Mouse (Mus musculus) liver, embryonic 14.5 days (tissue): ENCODE results near the gene Gm49392. TPM values are rescaled to one million over a fixed set of nuclear protein-coding genes. Genes with fewer than 3 reads are reported as not detected.

Experiments
- ATAC-seq: fragments of 200-750 bp; cut with Nextera tagmentation; 2 replicates; pipeline ENCODE4 v1.8.0; 2017; ENCODE audit warnings: moderate number of reproducible peaks, mild to moderate bottlenecking, moderate library complexity; ENCODE audit not compliant: insufficient read depth
- DNase-seq, 3 experiments: peaks; one replicate each; pipeline ENCODE4 v3.0.0-alpha.2; 2012 to 2013; ENCODE audit warnings: low read depth in 3 of 3, low spot score in 3 of 3
- H3K27ac ChIP-seq: fragments of 300-500 bp; sonication (generic); 2 replicates; pipeline ENCODE4 v1.5.1; 2014; ENCODE audit warnings: moderate library complexity, mild to moderate bottlenecking, control low read depth, inconsistent platforms
- H3K27me3 ChIP-seq: fragments of 300-500 bp; sonication (generic); 2 replicates; pipeline ENCODE4 v1.6.1; 2014; ENCODE audit warnings: mild to moderate bottlenecking, low read length, moderate library complexity; ENCODE audit not compliant: control insufficient read depth, insufficient read depth
- H3K36me3 ChIP-seq: fragments of 300-500 bp; sonication (generic); replicated peaks from 2 replicates; pipeline ENCODE4 v1.6.1; 2014; ENCODE audit warnings: low read depth; ENCODE audit not compliant: control insufficient read depth, insufficient read depth
- H3K4me1 ChIP-seq, 2 experiments: fragments of 200-500 bp in 1 of 2; fragments of 300-500 bp in 1 of 2; sonication (generic) in 1 of 2; replicated peaks; 2 replicates each; pipeline ENCODE4 v1.6.1; 2012 to 2014; ENCODE audit warnings: antibody characterized with exemption in 1 of 2, inconsistent platforms in 1 of 2, low read length in 1 of 2; ENCODE audit not compliant: control insufficient read depth in 2 of 2, insufficient read depth in 2 of 2
- H3K4me2 ChIP-seq: fragments of 300-500 bp; sonication (generic); 2 replicates; pipeline ENCODE4 v1.6.1; 2014; ENCODE audit warnings: low read depth, mild to moderate bottlenecking, control low read depth, moderate library complexity
- H3K4me3 ChIP-seq, 2 experiments: fragments of 200-500 bp in 1 of 2; fragments of 300-500 bp in 1 of 2; sonication (generic) in 1 of 2; 2 replicates each; pipeline ENCODE4 v1.5.1; 2012 to 2014; ENCODE audit warnings: low read depth in 2 of 2, low read length in 2 of 2, mild to moderate bottlenecking in 2 of 2, control low read depth in 1 of 2, inconsistent platforms in 1 of 2, moderate library complexity in 1 of 2; ENCODE audit not compliant: insufficient read depth in 1 of 2
- H3K9ac ChIP-seq: fragments of 300-500 bp; sonication (generic); replicated peaks from 2 replicates; pipeline ENCODE4 v1.6.1; 2014; ENCODE audit warnings: mild to moderate bottlenecking, control low read depth, moderate library complexity
- H3K9me3 ChIP-seq: fragments of 300-500 bp; sonication (generic); 2 replicates; pipeline ENCODE4 v1.6.1; 2016; ENCODE audit warnings: low read length, mixed read lengths; ENCODE audit not compliant: control insufficient read depth
- CTCF ChIP-seq: IDR thresholded peaks from 2 replicates; pipeline ENCODE4 v1.5.1; 2016; ENCODE audit warnings: antibody characterized with exemption, low read depth, control low read depth
- EP300 ChIP-seq: IDR thresholded peaks from 2 replicates; pipeline ENCODE4 v1.6.1; 2016; ENCODE audit warnings: antibody characterized with exemption, low read depth
- WGBS: fragments of 180-500 bp; shearing (Covaris S2); extraction: QIAGEN DNeasy Blood & Tissue Kit; methylation state at CpG from one replicate; pipeline ENCODE4 v1.1.7; 2014; ENCODE audit not compliant: insufficient replicate concordance; 5-methylcytosine and 5-hydroxymethylcytosine counted together
- polyA plus RNA-seq, 2 experiments: library from polyadenylated mRNA; depleted of rRNA in 1 of 2; stranded (reverse) in 1 of 2; unstranded in 1 of 2; fragments of >200 nt; fragmentation: Nextera tagmentation in 1 of 2; extraction: Ambion mirVana in 1 of 2; gene quantifications; 2 replicates each; pipeline versions ENCODE4 v1.2.1 to v1.2.3; 2012 to 2014

Gene Gm49392
- polyA plus RNA-seq, 2 experiments: 0.23 TPM; not detected in 1

DNA sequence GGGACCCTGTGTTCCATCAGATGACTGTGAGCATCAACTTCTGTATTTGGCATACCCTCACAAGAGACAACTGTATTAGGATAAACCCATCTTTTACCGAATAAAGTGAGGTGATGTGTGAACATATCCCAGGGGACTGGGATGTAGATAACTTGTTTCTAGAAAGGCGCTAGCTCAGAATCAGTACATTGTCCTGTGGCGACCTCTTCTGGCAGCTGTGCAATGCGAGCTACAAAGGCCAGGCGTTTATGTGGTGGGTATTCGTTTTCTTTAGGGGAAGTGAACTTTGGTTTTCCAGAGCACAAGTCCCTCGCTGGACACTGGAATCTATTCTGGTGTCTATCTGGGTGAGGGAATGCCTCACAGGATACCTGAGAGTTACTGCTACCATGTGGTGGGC is 77.2 kb downstream of the Gm49392 start:
- Histone ChIP-seq H3K4me2 (no peak overlapping the region), H3K27me3 (no peaks in the 10 kb centered on the region), H3K9me3 (no peaks in the 10 kb centered on the region), H3K4me3 (no peak overlapping the region), H3K36me3 (no peaks in the 10 kb centered on the region), H3K9ac (no peak overlapping the region), H3K27ac (no peak overlapping the region), H3K4me1 (no peaks in the 10 kb centered on the region)
- TF ChIP-seq EP300 (no peak), CTCF (peak; percentile 59)
- no peak for DNase-seq
- WGBS: 6% methylated on average over 7 of the region's 7 CpGs
- ATAC-seq: no peak

DNA sequence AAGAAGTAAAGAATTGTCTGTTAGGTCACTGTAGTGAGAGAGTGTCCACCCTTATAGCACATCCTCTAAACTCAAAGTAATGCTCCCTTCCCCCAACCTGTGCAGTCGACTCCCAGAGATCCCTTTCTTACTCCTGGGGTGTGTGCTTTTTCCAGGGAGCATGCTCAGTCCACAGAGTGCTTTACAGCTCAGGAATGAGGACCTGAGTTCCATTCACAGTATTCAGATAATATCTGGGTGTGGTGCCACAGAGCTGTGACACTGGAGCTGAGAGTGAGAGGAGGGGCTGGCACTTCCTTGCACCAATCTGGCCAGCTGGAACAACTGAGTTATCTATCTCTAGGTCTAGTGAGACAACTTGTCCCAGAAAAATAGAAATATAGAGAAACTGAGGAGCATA is 83.0 kb downstream of the Gm49392 start:
- H3K4me2 ChIP-seq: no peak overlapping the region
- no peak for ATAC-seq
- 44% methylated on average over 1 of the region's 1 CpGs for WGBS

DNA sequence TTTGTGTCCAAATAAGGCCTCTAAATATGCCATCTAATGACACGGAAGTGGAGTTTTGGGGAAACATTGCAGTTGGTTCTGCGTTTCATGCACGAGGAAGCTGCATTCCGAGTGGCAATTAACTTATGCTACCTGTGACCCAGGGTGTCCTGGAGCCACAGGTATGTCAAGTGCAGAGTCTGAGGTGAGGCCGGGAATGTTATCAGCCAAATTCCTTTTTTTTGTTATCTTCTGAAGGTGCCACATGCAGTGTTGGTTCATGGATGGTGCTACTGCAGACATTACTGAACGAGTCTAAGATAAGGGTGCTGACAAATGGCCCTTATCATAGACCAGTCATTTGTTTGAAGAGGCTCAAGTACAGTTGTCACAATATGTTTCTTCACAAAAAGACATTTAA is 83.9 kb downstream of the Gm49392 start:
- H3K27me3 ChIP-seq: no peaks in the 10 kb centered on the region
- WGBS: 49% methylated on average over 6 of the region's 6 CpGs

More for the DNA sequence above, 83.0 kb downstream of the Gm49392 start:
- H3K9ac ChIP-seq: no peak overlapping the region
- no peaks in the 10 kb centered on the region for H3K27me3 ChIP-seq
- no peaks in the 10 kb centered on the region for H3K9me3 ChIP-seq
- no peaks in the 10 kb centered on the region for H3K4me1 ChIP-seq
- DNase-seq: no peak
- no peak overlapping the region for H3K4me3 ChIP-seq
- no peak for TF ChIP-seq EP300
- TF ChIP-seq CTCF: no peak
- no peaks in the 10 kb centered on the region for H3K36me3 ChIP-seq
- no peak overlapping the region for H3K27ac ChIP-seq

DNA sequence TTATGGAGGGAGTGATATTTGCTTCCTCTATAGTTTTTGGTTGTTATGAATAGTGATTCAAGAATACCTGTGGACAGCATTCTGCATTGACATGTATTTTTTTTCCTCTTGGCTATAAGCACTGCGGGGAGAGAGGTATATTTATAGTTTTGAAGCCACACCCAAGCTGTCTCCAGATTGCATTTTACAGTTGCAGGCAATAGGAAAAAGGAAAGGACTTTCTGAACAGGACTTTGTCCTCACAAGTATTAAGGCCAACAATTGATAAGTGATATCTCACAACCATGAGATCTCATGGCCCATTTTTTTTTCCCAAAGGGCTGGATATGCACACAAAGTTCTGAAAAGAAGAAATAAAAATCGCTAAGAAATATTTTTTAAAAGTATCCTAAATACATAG is 87.0 kb downstream of the Gm49392 start:
- Histone ChIP-seq H3K27ac (no peak overlapping the region), H3K4me1 (no peaks in the 10 kb centered on the region), H3K36me3 (no peaks in the 10 kb centered on the region), H3K27me3 (no peaks in the 10 kb centered on the region), H3K4me3 (no peak overlapping the region), H3K9me3 (no peaks in the 10 kb centered on the region), H3K9ac (no peak overlapping the region), H3K4me2 (no peak overlapping the region)
- TF ChIP-seq EP300 (no peak), CTCF (no peak)
- 31% methylated on average over 2 of the region's 2 CpGs for WGBS
- DNase-seq: no peak
- ATAC-seq: no peak

More for the DNA sequence above, 83.9 kb downstream of the Gm49392 start:
- Histone ChIP-seq H3K9me3 (no peaks in the 10 kb centered on the region), H3K4me3 (no peak overlapping the region), H3K9ac (no peak overlapping the region), H3K27ac (no peak overlapping the region), H3K36me3 (no peaks in the 10 kb centered on the region), H3K4me1 (no peaks in the 10 kb centered on the region), H3K4me2 (no peak overlapping the region)
- ATAC-seq (no peak), DNase-seq (no peak)
- TF ChIP-seq CTCF (no peak), EP300 (no peak)

DNA sequence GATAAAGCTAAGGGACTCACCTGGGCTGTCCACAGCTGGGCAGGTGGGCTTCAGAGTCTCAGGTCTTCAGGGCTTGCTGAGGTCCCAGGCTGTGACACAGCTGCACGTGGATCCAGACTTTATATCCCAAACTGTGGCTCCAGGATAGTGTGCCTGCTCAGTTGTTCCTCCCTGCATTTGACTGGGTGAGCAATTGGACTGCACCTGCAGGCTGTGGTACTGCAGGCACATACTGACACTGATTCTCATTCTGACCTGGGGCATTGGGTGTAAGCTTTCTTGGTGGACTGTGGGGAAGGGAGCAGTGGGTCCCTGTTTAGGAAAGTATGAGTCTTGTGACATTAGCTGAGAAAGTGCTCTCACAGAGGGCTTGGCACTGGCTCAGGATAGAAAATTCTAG is 93.9 kb downstream of the Gm49392 start, which contains the start of gene Ctsll3:
TSS of gene Ctsll3 (minus strand) at position 101 of the 400 bp plus-strand sequence.
- ATAC-seq (no peak), DNase-seq (no peak)
- H3K9ac ChIP-seq: no peak within 1 kb of the TSS
- TF ChIP-seq EP300 (no peak), CTCF (no peak)
- WGBS: 46% methylated on average over 1 of the region's 1 CpGs
- no peaks in the 10 kb centered on the region for H3K4me1 ChIP-seq
- H3K27ac ChIP-seq: no peak within 1 kb of the TSS
- no peaks in the 10 kb centered on the region for H3K27me3 ChIP-seq
- no peaks in the 10 kb centered on the region for H3K9me3 ChIP-seq
- H3K4me2 ChIP-seq: no peak within 1 kb of the TSS
- H3K4me3 ChIP-seq: no peak within 1 kb of the TSS
- no peaks in the 10 kb centered on the region for H3K36me3 ChIP-seq

Other genes with a start within 250 kb of the Gm49392 start
- gene BC051665, start 110.5 kb downstream of the Gm49392 start, polyA plus RNA-seq (2012; rRNA removed): not detected in 2 replicates
- gene BC051665, start 110.5 kb downstream of the Gm49392 start, polyA plus RNA-seq (2014; fragmentation: Nextera tagmentation; extraction: Ambion mirVana): not detected in 2 replicates
- gene Ctsll3, start 94.0 kb downstream of the Gm49392 start, polyA plus RNA-seq (2012; rRNA removed): not detected in 2 replicates
- gene Ctsll3, start 94.0 kb downstream of the Gm49392 start, polyA plus RNA-seq (2014; fragmentation: Nextera tagmentation; extraction: Ambion mirVana): not detected in 2 replicates
- gene 4930486L24Rik, start 32.4 kb downstream of the Gm49392 start, polyA plus RNA-seq (2012; rRNA removed): 0.06 TPM in 1 of 2 replicates, not detected in the other
- 0.06 TPM in 1 of 2 replicates, not detected in the other for gene 4930486L24Rik, start 32.4 kb downstream of the Gm49392 start, polyA plus RNA-seq (2014; fragmentation: Nextera tagmentation; extraction: Ambion mirVana)
- 3.3 and 4.9 TPM in 2 replicates for gene Ctla2b, start 553 bp upstream of the Gm49392 start, polyA plus RNA-seq (2012; rRNA removed)
- 7.8 and 8.1 TPM in 2 replicates for gene Ctla2b, start 553 bp upstream of the Gm49392 start, polyA plus RNA-seq (2014; fragmentation: Nextera tagmentation; extraction: Ambion mirVana)
- not detected in 2 replicates for gene Tpbpb, start 8.0 kb upstream of the Gm49392 start, polyA plus RNA-seq (2012; rRNA removed)
- not detected in 2 replicates for gene Tpbpb, start 8.0 kb upstream of the Gm49392 start, polyA plus RNA-seq (2014; fragmentation: Nextera tagmentation; extraction: Ambion mirVana)
- not detected in 2 replicates for gene Gm49393, start 38.7 kb upstream of the Gm49392 start, polyA plus RNA-seq (2012; rRNA removed)
- not detected in 2 replicates for gene Gm49393, start 38.7 kb upstream of the Gm49392 start, polyA plus RNA-seq (2014; fragmentation: Nextera tagmentation; extraction: Ambion mirVana)
- 1.00 and 5.0 TPM in 2 replicates for gene Gm49391, start 39.7 kb upstream of the Gm49392 start, polyA plus RNA-seq (2012; rRNA removed)
- gene Gm49391, start 39.7 kb upstream of the Gm49392 start, polyA plus RNA-seq (2014; fragmentation: Nextera tagmentation; extraction: Ambion mirVana): 1.8 and 2.9 TPM in 2 replicates
- 7.6 and 14.9 TPM in 2 replicates for gene Ctla2a, start 39.7 kb upstream of the Gm49392 start, polyA plus RNA-seq (2012; rRNA removed)
- 32.3 and 36.0 TPM in 2 replicates for gene Ctla2a, start 39.7 kb upstream of the Gm49392 start, polyA plus RNA-seq (2014; fragmentation: Nextera tagmentation; extraction: Ambion mirVana)
- 0.08 and 0.12 TPM in 2 replicates for gene Tpbpa, start 45.1 kb upstream of the Gm49392 start, polyA plus RNA-seq (2012; rRNA removed)
- gene Tpbpa, start 45.1 kb upstream of the Gm49392 start, polyA plus RNA-seq (2014; fragmentation: Nextera tagmentation; extraction: Ambion mirVana): not detected in 2 replicates
- 0.04 TPM in 1 of 2 replicates, not detected in the other for gene Ctsj, start 109.1 kb upstream of the Gm49392 start, polyA plus RNA-seq (2012; rRNA removed)
- gene Ctsj, start 109.1 kb upstream of the Gm49392 start, polyA plus RNA-seq (2014; fragmentation: Nextera tagmentation; extraction: Ambion mirVana): not detected in 2 replicates
- not detected in 2 replicates for gene Ctsq, start 143.7 kb upstream of the Gm49392 start, polyA plus RNA-seq (2012; rRNA removed)
- gene Ctsq, start 143.7 kb upstream of the Gm49392 start, polyA plus RNA-seq (2014; fragmentation: Nextera tagmentation; extraction: Ambion mirVana): not detected in 2 replicates